Mouse (Mus musculus) forebrain, embryonic 11.5 days (tissue): ENCODE results near the gene Ahsa2. TPM values are rescaled to one million over a fixed set of nuclear protein-coding genes. Genes with fewer than 3 reads are reported as not detected.
"Not testable (repeated sequence)": the region's sequence is repeated elsewhere in the genome, so short reads cannot be mapped to it uniquely, and the experiment has no call there.

Experiments
- ATAC-seq: fragments of 200-750 bp; cut with Nextera tagmentation; replicated peaks from 2 replicates; pipeline ENCODE4 v1.8.0; 2017; ENCODE audit warnings: moderate TSS enrichment; ENCODE audit not compliant: low FRiP score
- DNase-seq: peaks from one replicate; pipeline ENCODE4 v3.0.0-alpha.2; 2017; ENCODE audit warnings: low spot score
- H3K27ac ChIP-seq: fragments of 300-500 bp; sonication (generic); 2 replicates; pipeline ENCODE4 v1.5.1; 2014; ENCODE audit warnings: low read depth, low read length
- H3K27me3 ChIP-seq: fragments of 300-500 bp; sonication (generic); 2 replicates; pipeline ENCODE4 v1.6.1; 2014; ENCODE audit warnings: mild to moderate bottlenecking, low read length, mixed read lengths; ENCODE audit not compliant: control insufficient read depth, insufficient read depth
- H3K36me3 ChIP-seq: fragments of 300-500 bp; sonication (generic); 2 replicates; pipeline ENCODE4 v1.6.1; 2014; ENCODE audit warnings: mild to moderate bottlenecking, low read length, moderate library complexity, mixed read lengths; ENCODE audit not compliant: control insufficient read depth, insufficient read depth
- H3K4me1 ChIP-seq: fragments of 300-500 bp; sonication (generic); replicated peaks from 2 replicates; pipeline ENCODE4 v1.6.1; 2014; ENCODE audit warnings: low read length, mixed read lengths; ENCODE audit not compliant: control insufficient read depth, insufficient read depth
- H3K4me2 ChIP-seq: fragments of 300-500 bp; sonication (generic); 2 replicates; pipeline ENCODE4 v1.6.1; 2014; ENCODE audit warnings: low read depth, mild to moderate bottlenecking, low read length, moderate library complexity, mixed read lengths; ENCODE audit not compliant: severe bottlenecking
- H3K4me3 ChIP-seq: fragments of 300-500 bp; sonication (generic); 2 replicates; pipeline ENCODE4 v1.5.1; 2014; ENCODE audit warnings: low read depth, low read length
- H3K9ac ChIP-seq: fragments of 300-500 bp; sonication (generic); 2 replicates; pipeline ENCODE4 v1.6.1; 2014; ENCODE audit warnings: low read length
- H3K9me3 ChIP-seq: fragments of 300-500 bp; sonication (generic); 2 replicates; pipeline ENCODE4 v1.6.1; 2016; ENCODE audit warnings: low read length, mixed read lengths; ENCODE audit not compliant: control insufficient read depth
- WGBS: fragments of 180-500 bp; shearing (Covaris S2); extraction: QIAGEN DNeasy Blood & Tissue Kit; methylation state at CpG from one replicate; pipeline ENCODE4 v1.1.7; 2014; 5-methylcytosine and 5-hydroxymethylcytosine counted together
- microRNA-seq: library from miRNA; unstranded; fragments of <30 nt; microRNA quantifications from one replicate; pipeline ENCODE4, GENCODE M21; 2016; ENCODE audit not compliant: insufficient number of aligned reads
- polyA plus RNA-seq: library from polyadenylated mRNA; unstranded; fragments of >200 nt; fragmentation: Nextera tagmentation; extraction: Ambion mirVana; gene quantifications from 2 replicates; pipeline ENCODE4 v1.2.1, GENCODE M21; 2014

The Ahsa2 gene
- polyA plus RNA-seq, 1 experiment from 2014 or later = 173 TPM

- WGBS = under 1% methylated on average over 22 of the region's 22 CpGs
- peak; percentile 88 for DNase-seq
- peak overlapping the region; percentile 73 for H3K4me3 ChIP-seq
These were observed 504 bp downstream of the Ahsa2 start for GRCm38 (mm10) chr11:23497335-23497717.

GRCm38 (mm10) chr11:23496661-23497060 lies 1.2 kb downstream of the Ahsa2 start:
- WGBS = 54% methylated on average over 6 of the region's 6 CpGs
- Histone ChIP-seq H3K9me3 (no peaks in the 10 kb centered on the region), H3K4me1 (peaks cover 3% of the 10 kb centered on the region; the same call in 1 of the 2 replicates), H3K4me3 (peak overlapping the region; percentile 73), H3K36me3 (peaks cover 9% of the 10 kb centered on the region; the same call in 1 of the 2 replicates), H3K9ac (peak overlapping the region; percentile 93), H3K4me2 (peak overlapping the region; percentile 74), H3K27me3 (no peaks in the 10 kb centered on the region), H3K27ac (no peak overlapping the region)
- DNase-seq = no peak
- ATAC-seq = no peak

More at GRCm38 (mm10) chr11:23497335-23497717, 504 bp downstream of the Ahsa2 start:
- H3K27me3 ChIP-seq = no peaks in the 10 kb centered on the region
- H3K9ac ChIP-seq = peak overlapping the region; percentile 93
- peak; percentile 88 for ATAC-seq
- H3K4me2 ChIP-seq = peak overlapping the region; percentile 74
- H3K4me1 ChIP-seq = peaks cover 3% of the 10 kb centered on the region; the same call in 1 of the 2 replicates
- peak overlapping the region; percentile 93 for H3K27ac ChIP-seq
- peaks cover 6% of the 10 kb centered on the region; the same call in 1 of the 2 replicates for H3K36me3 ChIP-seq
- H3K9me3 ChIP-seq = no peaks in the 10 kb centered on the region

GRCm38 (mm10) chr11:23495231-23495630 lies 2.6 kb downstream of the Ahsa2 start:
- Histone ChIP-seq H3K9me3 (no peaks in the 10 kb centered on the region), H3K36me3 (peaks cover 13% of the 10 kb centered on the region; the same call in 1 of the 2 replicates), H3K27ac (no peak overlapping the region), H3K9ac (no peak overlapping the region), H3K4me2 (no peak overlapping the region), H3K4me3 (no peak overlapping the region), H3K27me3 (no peaks in the 10 kb centered on the region), H3K4me1 (peaks cover 3% of the 10 kb centered on the region; the same call in 1 of the 2 replicates)
- 96% methylated on average over 6 of the region's 6 CpGs for WGBS
- ATAC-seq (no peak), DNase-seq (no peak)

GRCm38 (mm10) chr11:23492048-23492790 lies 5.6 kb downstream of the Ahsa2 start:
- Histone ChIP-seq H3K27me3 (no peaks in the 10 kb centered on the region), H3K9ac (no peak overlapping the region), H3K36me3 (peaks cover 18% of the 10 kb centered on the region; the same call in 1 of the 2 replicates), H3K4me2 (no peak overlapping the region), H3K9me3 (no peaks in the 10 kb centered on the region), H3K4me3 (no peak overlapping the region), H3K4me1 (peaks cover 3% of the 10 kb centered on the region; the same call in 1 of the 2 replicates), H3K27ac (no peak overlapping the region)
- WGBS = 90% methylated on average over 4 of the region's 4 CpGs
- DNase-seq = no peak
- ATAC-seq = no peak

- no peaks in the 10 kb centered on the region for H3K27me3 ChIP-seq
- H3K27ac ChIP-seq = no peak overlapping the region
- no peak overlapping the region for H3K9ac ChIP-seq
- no peak overlapping the region for H3K4me3 ChIP-seq
- 95% methylated on average over 1 of the region's 1 CpGs for WGBS
- no peaks in the 10 kb centered on the region for H3K9me3 ChIP-seq
- H3K4me2 ChIP-seq = no peak overlapping the region
- no peak for DNase-seq
- H3K36me3 ChIP-seq = peaks cover 22% of the 10 kb centered on the region; the same call in 1 of the 2 replicates
- no peaks in the 10 kb centered on the region for H3K4me1 ChIP-seq
- no peak for ATAC-seq
These were observed 7.9 kb downstream of the Ahsa2 start for GRCm38 (mm10) chr11:23489955-23490354.

- not testable (repeated sequence) for H3K9me3 ChIP-seq, H3K27me3 ChIP-seq, H3K4me2 ChIP-seq, H3K9ac ChIP-seq, H3K36me3 ChIP-seq, H3K4me3 ChIP-seq, H3K4me1 ChIP-seq, H3K27ac ChIP-seq, DNase-seq, ATAC-seq
- 95% methylated on average over 2 of the region's 2 CpGs for WGBS
These were observed 32.0 kb downstream of the Ahsa2 start for GRCm38 (mm10) chr11:23465862-23466261.

Small RNA genes within 50 kb of the gene (microRNA-seq; reads per million reads assigned to microRNA genes)
- gene Gm47279 = not detected

Other genes starting within 250 kb of the Ahsa2 start
- 176 and 187 TPM in 2 replicates for gene Xpo1, start 242.0 kb downstream of the Ahsa2 start, polyA plus RNA-seq
- gene Usp34, start 191.1 kb downstream of the Ahsa2 start, polyA plus RNA-seq = 30.8 and 32.8 TPM in 2 replicates
- gene 1700093K21Rik, start 23.1 kb upstream of the Ahsa2 start, polyA plus RNA-seq = not detected in 2 replicates
- gene 0610010F05Rik, start 135.6 kb upstream of the Ahsa2 start, polyA plus RNA-seq = 56.8 and 59.8 TPM in 2 replicates
- gene Pus10, start 167.6 kb upstream of the Ahsa2 start, polyA plus RNA-seq = 23.6 and 30.8 TPM in 2 replicates
- 42.8 and 43.6 TPM in 2 replicates for gene Pex13, start 167.9 kb upstream of the Ahsa2 start, polyA plus RNA-seq